26 mouse cellular contexts compared by ENCODE assay signal in genomic region chr7:123450515-123450914, GRCm38 (mm10). TPM values are rescaled to one million over a fixed set of nuclear protein-coding genes. Genes with fewer than 3 reads are reported as not detected.
"Had no signal": no experiment of that assay in that cellular context is flagged by ENCODE, and none has a peak within 500 bp of the region (broad histone marks: within the 10 kb centered on the region; RNA-seq: fewer than 3 reads in every experiment).

No protein-coding gene starts in this region.

- ATAC-seq: forebrain, embryonic 16.5 days; hindbrain, postnatal 0 days; intestine, embryonic 16.5 days had no signal

- H3K9ac ChIP-seq: heart, embryonic 12.5 days; hindbrain, embryonic 13.5 days; hindbrain, embryonic 15.5 days; kidney, embryonic 15.5 days; limb, embryonic 13.5 days had no signal

- H3K9me3 ChIP-seq: heart, embryonic 12.5 days; hindbrain, embryonic 10.5 days; hindbrain, embryonic 13.5 days; hindbrain, embryonic 15.5 days; kidney, embryonic 15.5 days; limb, embryonic 13.5 days had no signal

- H3K27ac ChIP-seq: gastrocnemius, adult 2 months; hindbrain, embryonic 10.5 days; hindbrain, embryonic 13.5 days; hindbrain, embryonic 15.5 days; hindbrain, postnatal 0 days; kidney, embryonic 15.5 days; kidney, postnatal 0 days; limb, embryonic 13.5 days had no signal

- H3K4me2 ChIP-seq: heart, embryonic 12.5 days; hindbrain, embryonic 13.5 days; hindbrain, embryonic 15.5 days; kidney, embryonic 15.5 days; limb, embryonic 13.5 days had no signal

- H3K36me3 ChIP-seq: heart, embryonic 12.5 days; hindbrain, embryonic 10.5 days; hindbrain, embryonic 13.5 days; hindbrain, embryonic 15.5 days; kidney, embryonic 15.5 days; limb, embryonic 13.5 days had no signal

- H3K4me3 ChIP-seq: gastrocnemius, adult 2 months; heart, embryonic 12.5 days; hindbrain, embryonic 10.5 days; hindbrain, embryonic 13.5 days; hindbrain, embryonic 15.5 days; kidney, embryonic 15.5 days; limb, embryonic 13.5 days had no signal

- H3K4me1 ChIP-seq: hindbrain, embryonic 10.5 days; hindbrain, embryonic 13.5 days; hindbrain, embryonic 15.5 days; limb, embryonic 13.5 days had no signal

- DNase-seq: gastrocnemius, adult 2 months; gastrocnemius, postnatal 10 days; gastrocnemius, postnatal 25 days; heart, adult 18-20 months; heart, postnatal 10 days; heart, postnatal 4 days; kidney, adult 11 months; kidney, adult 2 months; kidney, adult 9 months; kidney, postnatal 14 days; kidney, postnatal 36 days; layer of hippocampus, adult 9-11 months; layer of hippocampus, postnatal 36 days; left cerebral cortex, postnatal 4 days had no signal

- H3K27me3 ChIP-seq: heart, embryonic 12.5 days; hindbrain, embryonic 13.5 days; hindbrain, embryonic 15.5 days; kidney, embryonic 15.5 days; limb, embryonic 13.5 days had no signal

RNA-seq across cellular contexts. Expression of gene Aqp8, which starts 11.6 kb away (rescaled TPM):
- polyA plus RNA-seq: forebrain, embryonic 16.5 days; frontal cortex, adult 2 months; hindbrain, embryonic 13.5 days; hindbrain, embryonic 15.5 days; large intestine, adult 2 months; limb, embryonic 13.5 days had no signal
